Mouse (Mus musculus) frontal cortex, adult 2 months (tissue): Measurements from ENCODE around the gene Ttc28. TPM values are rescaled to one million over a fixed set of nuclear protein-coding genes. Genes with fewer than 3 reads are reported as not detected.
"Not testable (repeated sequence)": the region's sequence is repeated elsewhere in the genome, so short reads cannot be mapped to it uniquely, and the experiment has no call there.

ENCODE experiments used
- DNase-seq, 2 experiments: peaks; one replicate each; pipeline ENCODE4 v3.0.0; 2022; ENCODE audit warnings: low spot score in 1 of 2; ENCODE audit errors: extremely low spot score in 1 of 2
- polyA plus RNA-seq: library from polyadenylated mRNA; depleted of rRNA; stranded (reverse); fragments of >200 nt; gene quantifications from 2 replicates; pipeline ENCODE4 v1.2.3, GENCODE M21; 2012

The Ttc28 gene
- polyA plus RNA-seq, 1 experiment: 7.3 TPM

- not testable (repeated sequence) for DNase-seq
Measured at GRCm38 (mm10) chr5:110878526-110878925, 1.1 kb upstream of the Ttc28 start.

- no peak for DNase-seq
Measured at GRCm38 (mm10) chr5:110879042-110879441, 561 bp upstream of the Ttc28 start.

GRCm38 (mm10) chr5:110888596-110888995 is 9.0 kb downstream of the Ttc28 start:
- no peak for DNase-seq

GRCm38 (mm10) chr5:110889945-110890344 is 10.3 kb downstream of the Ttc28 start:
- DNase-seq: no peak

GRCm38 (mm10) chr5:110890561-110890960 is 11.0 kb downstream of the Ttc28 start:
- no peak for DNase-seq

GRCm38 (mm10) chr5:110897114-110897788 is 17.6 kb downstream of the Ttc28 start:
- no peak for DNase-seq

GRCm38 (mm10) chr5:110898169-110898568 is 18.6 kb downstream of the Ttc28 start:
- no peak for DNase-seq

GRCm38 (mm10) chr5:110898785-110899184 is 19.2 kb downstream of the Ttc28 start:
- DNase-seq: no peak

- no peak for DNase-seq
Measured at GRCm38 (mm10) chr5:110900331-110900730, 20.7 kb downstream of the Ttc28 start.

GRCm38 (mm10) chr5:110906708-110907107 is 27.1 kb downstream of the Ttc28 start:
- DNase-seq: no peak

- DNase-seq: no peak
Measured at GRCm38 (mm10) chr5:110908879-110909278, 29.3 kb downstream of the Ttc28 start.

- no peak for DNase-seq
Measured at GRCm38 (mm10) chr5:110909955-110910589, 30.5 kb downstream of the Ttc28 start.

- DNase-seq: no peak
Measured at GRCm38 (mm10) chr5:110914859-110915258, 35.3 kb downstream of the Ttc28 start.

GRCm38 (mm10) chr5:110916241-110916640 is 36.6 kb downstream of the Ttc28 start:
- DNase-seq: no peak

- no peak for DNase-seq
Measured at GRCm38 (mm10) chr5:110919541-110919940, 39.9 kb downstream of the Ttc28 start.

GRCm38 (mm10) chr5:110923336-110923735 is 43.7 kb downstream of the Ttc28 start:
- DNase-seq: peak in 1 of 2 experiments; percentile 37

- no peak for DNase-seq
Measured at GRCm38 (mm10) chr5:110924636-110925035, 45.0 kb downstream of the Ttc28 start.

- DNase-seq: no peak
Measured at GRCm38 (mm10) chr5:110925804-110926203, 46.2 kb downstream of the Ttc28 start.

- no peak for DNase-seq
Measured at GRCm38 (mm10) chr5:110928289-110928688, 48.7 kb downstream of the Ttc28 start.

GRCm38 (mm10) chr5:110929306-110929705 is 49.7 kb downstream of the Ttc28 start:
- DNase-seq: no peak

- DNase-seq: no peak
Measured at GRCm38 (mm10) chr5:110936606-110937005, 57.0 kb downstream of the Ttc28 start.

- no peak for DNase-seq
Measured at GRCm38 (mm10) chr5:110944326-110944725, 64.7 kb downstream of the Ttc28 start.
